Mouse (Mus musculus) lung, adult 10 weeks (tissue): Measurements from ENCODE around the gene Fam25c. TPM values are rescaled to one million over a fixed set of nuclear protein-coding genes. Genes with fewer than 3 reads are reported as not detected.

Source experiments
- polyA plus RNA-seq: library from polyadenylated mRNA; stranded (reverse); fragments of 350-450 nt; fragmentation: Illumina TruSeq; extraction: RNeasy Lipid Tissue Mini Kit (QIAGEN cat#74804); gene quantifications from one replicate; pipeline ENCODE4 v1.2.3, GENCODE M21; 2014; ENCODE audit warnings: low read depth, low replicate concordance; ENCODE audit not compliant: insufficient read depth

Fam25c gene
- polyA plus RNA-seq, result not detected

DNA sequence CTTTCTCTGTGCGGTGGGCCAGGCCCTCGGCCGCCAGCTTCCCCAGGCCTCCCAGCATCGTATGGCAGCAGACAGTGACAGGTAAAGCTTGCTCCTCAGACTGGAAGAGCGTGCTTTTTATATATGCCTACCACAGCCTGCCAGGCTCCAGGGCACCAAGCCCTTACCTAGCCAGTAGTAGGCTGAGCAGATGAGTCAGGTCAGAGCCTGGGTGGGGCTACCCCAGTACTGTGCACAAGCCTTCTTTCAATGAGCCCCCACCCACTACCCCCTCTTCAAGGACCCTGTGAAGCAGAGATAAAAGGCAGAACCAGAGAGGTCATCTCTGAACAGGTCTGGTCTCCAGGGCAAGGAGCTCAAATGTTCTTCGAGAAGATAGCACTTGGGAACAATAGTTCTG lies at the start of gene Fam25c:
Gene Fam25c, minus strand, starts transcription at position 133 of the 400 bp plus-strand sequence.

DNA sequence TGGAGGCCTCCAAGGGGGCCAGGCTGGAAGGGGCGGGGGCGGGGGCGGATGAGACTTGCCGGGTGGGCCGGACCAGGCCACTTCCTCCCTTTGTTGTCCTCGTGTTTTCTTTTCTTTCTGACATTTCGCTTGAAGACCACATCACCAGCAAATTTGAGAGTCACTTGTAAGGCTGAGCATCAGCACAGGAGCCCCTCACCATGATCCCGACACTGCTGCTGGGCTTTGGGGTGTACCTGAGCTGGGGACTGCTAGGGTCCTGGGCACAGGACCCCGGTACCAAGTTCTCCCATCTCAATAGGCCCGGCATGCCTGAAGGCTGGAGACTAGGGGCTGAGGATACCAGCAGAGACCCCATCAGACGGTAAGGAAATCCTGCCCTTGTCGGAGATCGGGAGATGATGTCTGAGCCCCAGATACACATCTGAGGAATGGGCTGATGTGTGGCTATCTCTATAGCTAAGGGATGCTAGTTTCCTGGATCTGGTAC lies 20.2 kb upstream of the Fam25c start, which contains the start of gene Mmrn2:
Gene Mmrn2, plus strand, starts transcription at position 51 of the 490 bp plus-strand sequence.

DNA sequence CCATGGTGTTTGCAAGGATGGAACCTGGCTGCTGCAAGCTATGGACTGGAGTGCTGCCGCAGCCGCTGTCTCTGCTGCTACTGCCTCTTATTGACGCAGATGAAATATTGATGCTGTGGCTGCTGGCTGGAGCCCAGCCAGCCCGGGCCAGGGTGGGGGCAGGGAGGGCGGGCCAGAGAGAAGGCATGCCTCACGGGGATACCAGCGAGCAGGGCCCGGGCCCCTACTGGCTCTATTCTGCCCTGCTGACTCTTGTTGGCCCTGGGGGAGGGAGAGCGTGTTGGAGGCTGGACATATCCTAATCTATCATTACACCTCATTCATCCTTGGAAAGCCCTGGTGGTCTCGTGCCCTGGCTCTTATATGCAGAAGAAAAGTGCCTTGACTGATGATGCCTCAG lies 19.3 kb upstream of the Fam25c start, which contains the start of gene Sncg:
Gene Sncg, minus strand, starts transcription at position 213 of the 400 bp plus-strand sequence.

DNA sequence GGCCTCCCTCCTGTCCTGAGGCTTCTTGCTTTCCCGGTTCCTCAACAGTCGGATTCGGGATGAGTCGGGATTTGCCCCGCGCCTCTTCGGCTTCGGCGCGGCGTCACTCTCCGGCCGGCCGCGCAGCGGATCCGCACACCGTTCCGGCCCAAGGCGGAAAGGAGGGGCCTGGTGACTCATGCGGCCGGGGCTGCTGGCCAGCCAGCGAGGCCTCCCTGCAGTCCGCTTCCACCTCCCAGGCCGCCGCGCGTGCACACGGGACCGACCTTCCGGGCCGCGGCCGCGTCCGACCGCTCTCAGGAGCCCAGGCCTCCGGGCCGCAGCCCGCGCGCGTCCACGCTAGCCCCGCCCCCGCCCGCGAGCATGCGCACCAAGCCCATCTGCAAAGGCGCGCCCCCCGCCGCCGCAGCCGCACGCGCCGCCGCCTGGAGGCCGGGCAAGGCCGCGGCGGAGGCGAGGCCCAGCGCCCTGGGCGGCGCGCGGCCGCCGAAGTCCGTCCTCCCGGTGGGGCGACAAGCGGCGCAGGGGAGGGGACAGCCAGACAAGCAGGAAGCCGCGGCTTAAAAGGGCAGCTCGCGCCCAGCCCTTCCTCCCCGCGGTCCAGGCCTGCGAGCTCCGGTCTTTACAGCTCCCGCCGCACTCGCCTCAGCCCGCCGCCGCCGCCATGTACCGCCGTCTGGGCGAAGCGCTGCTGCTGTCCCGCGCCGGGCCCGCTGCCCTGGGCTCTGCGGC lies 44.8 kb downstream of the Fam25c start, which contains the start of the genes Shld2 and Glud1:
Gene Shld2, minus strand, starts transcription at position 260 of the 732 bp plus-strand sequence.
Gene Glud1, plus strand, starts transcription at position 494 of the 732 bp plus-strand sequence.

Other genes with a start within 250 kb of the Fam25c start
- 0.12 TPM for gene Npy4r, start 202.9 kb downstream of the Fam25c start, polyA plus RNA-seq
- gene Gprin2, start 153.8 kb downstream of the Fam25c start, polyA plus RNA-seq, result 0.06 TPM
- gene Syt15, start 135.8 kb downstream of the Fam25c start, polyA plus RNA-seq, result 2.8 TPM
- 4.3 TPM for gene Shld2, start 44.9 kb downstream of the Fam25c start, polyA plus RNA-seq
- gene Glud1, start 44.7 kb downstream of the Fam25c start, polyA plus RNA-seq, result 71.0 TPM
- 24.1 TPM for gene Sncg, start 19.4 kb upstream of the Fam25c start, polyA plus RNA-seq
- 9.8 TPM for gene Mmrn2, start 20.0 kb upstream of the Fam25c start, polyA plus RNA-seq
- 17.6 TPM for gene Bmpr1a, start 147.9 kb upstream of the Fam25c start, polyA plus RNA-seq
- gene 9230112D13Rik, start 167.4 kb upstream of the Fam25c start, polyA plus RNA-seq, result not detected
- 8.9 TPM for gene Ldb3, start 233.2 kb upstream of the Fam25c start, polyA plus RNA-seq
- gene Opn4, start 244.7 kb upstream of the Fam25c start, polyA plus RNA-seq, result not detected